Mouse (Mus musculus): Measurements from ENCODE around the gene Sox18.

Sox18 gene

GRCm38 (mm10) chr2:181671326-181671725 lies at the start of gene Sox18:
Gene Sox18, minus strand, starts transcription at chr2:181671640.
- in situ Hi-C loops (cut with MboI, MseI) = no loop called here

GRCm38 (mm10) chr2:181721200-181721599 lies 49.8 kb upstream of the Sox18 start:
- in situ Hi-C loops (cut with MboI, MseI) = no loop called here

GRCm38 (mm10) chr2:181720061-181720460 lies 48.6 kb upstream of the Sox18 start:
- in situ Hi-C loops (cut with MboI, MseI) = no loop called here

- in situ Hi-C loops (cut with MboI, MseI) = no loop called here
Observed at GRCm38 (mm10) chr2:181716991-181717390, 45.6 kb upstream of the Sox18 start.

GRCm38 (mm10) chr2:181715382-181715781 lies 43.9 kb upstream of the Sox18 start:
- in situ Hi-C loops (cut with MboI, MseI) = no loop called here

GRCm38 (mm10) chr2:181714903-181715326 lies 43.5 kb upstream of the Sox18 start, which contains the start of gene Oprl1:
Gene Oprl1, plus strand, starts transcription at chr2:181715016.
- in situ Hi-C loops (cut with MboI, MseI) = no loop called here

- in situ Hi-C loops (cut with MboI, MseI) = no loop called here
Observed at GRCm38 (mm10) chr2:181713749-181714148, 42.3 kb upstream of the Sox18 start.

GRCm38 (mm10) chr2:181706668-181707067 lies 35.2 kb upstream of the Sox18 start:
- in situ Hi-C loops (cut with MboI, MseI) = no loop called here

- in situ Hi-C loops (cut with MboI, MseI) = loop anchor here (5.0 to 10.0 kb wide), 2 partner anchors 56 to 1103 kb away; partner anchors contain the start of gene Col9a3
Observed at GRCm38 (mm10) chr2:181698241-181698640, 26.8 kb upstream of the Sox18 start, which contains the start of gene Lkaaear1. Gene Lkaaear1, minus strand, starts transcription at chr2:181698442.

GRCm38 (mm10) chr2:181696801-181697420 lies 25.5 kb upstream of the Sox18 start:
- in situ Hi-C loops (cut with MboI, MseI) = loop anchor here (5.0 to 10.0 kb wide), 2 partner anchors 55 to 1102 kb away; partner anchors contain the start of gene Col9a3

GRCm38 (mm10) chr2:181695776-181696175 lies 24.3 kb upstream of the Sox18 start:
- in situ Hi-C loops (cut with MboI, MseI) = loop anchor here (5.0 to 10.0 kb wide), 2 partner anchors 53 to 1101 kb away; partner anchors contain the start of gene Col9a3

- in situ Hi-C loops (cut with MboI, MseI) = loop anchor here (10.0 kb wide), 1 partner anchor 1100 kb away; the partner anchor contains the start of gene Col9a3
Observed at GRCm38 (mm10) chr2:181694581-181694980, 23.1 kb upstream of the Sox18 start.

GRCm38 (mm10) chr2:181693339-181694280 lies 22.2 kb upstream of the Sox18 start, which contains the start of gene Rgs19:
Gene Rgs19, minus strand, starts transcription at chr2:181693977.
- in situ Hi-C loops (cut with MboI, MseI) = loop anchor here (10.0 kb wide), 1 partner anchor 1099 kb away; the partner anchor contains the start of gene Col9a3

- in situ Hi-C loops (cut with MboI, MseI) = loop anchor here (10.0 kb wide), 1 partner anchor 1098 kb away; the partner anchor contains the start of gene Col9a3
Observed at GRCm38 (mm10) chr2:181692304-181692703, 20.9 kb upstream of the Sox18 start.

GRCm38 (mm10) chr2:181691571-181691970 lies 20.1 kb upstream of the Sox18 start:
- in situ Hi-C loops (cut with MboI, MseI) = loop anchor here (10.0 kb wide), 1 partner anchor 1097 kb away; the partner anchor contains the start of gene Col9a3

GRCm38 (mm10) chr2:181691083-181691482 lies 19.6 kb upstream of the Sox18 start:
- in situ Hi-C loops (cut with MboI, MseI) = loop anchor here (10.0 kb wide), 1 partner anchor 1096 kb away; the partner anchor contains the start of gene Col9a3

GRCm38 (mm10) chr2:181689466-181690160 lies 18.2 kb upstream of the Sox18 start:
- in situ Hi-C loops (cut with MboI, MseI) = loop anchor here (10.0 kb wide), 1 partner anchor 1095 kb away; the partner anchor contains the start of gene Col9a3

- in situ Hi-C loops (cut with MboI, MseI) = no loop called here
Observed at GRCm38 (mm10) chr2:181687586-181687985, 16.1 kb upstream of the Sox18 start.

GRCm38 (mm10) chr2:181685686-181686085 lies 14.2 kb upstream of the Sox18 start:
- in situ Hi-C loops (cut with MboI, MseI) = no loop called here

- in situ Hi-C loops (cut with MboI, MseI) = no loop called here
Observed at GRCm38 (mm10) chr2:181684713-181685112, 13.3 kb upstream of the Sox18 start.

GRCm38 (mm10) chr2:181683381-181683780 lies 11.9 kb upstream of the Sox18 start:
- in situ Hi-C loops (cut with MboI, MseI) = no loop called here

All from T-helper 2 cell (primary cell).